Mouse (Mus musculus) megakaryocyte progenitor cell, adult 5-6 weeks (primary cell): ENCODE measurements around the gene Fbxo7. TPM values are rescaled to one million over a fixed set of nuclear protein-coding genes. Genes with fewer than 3 reads are reported as not detected.
"Not testable (repeated sequence)": the region's sequence is repeated elsewhere in the genome, so short reads cannot be mapped to it uniquely, and the experiment has no call there.

Source experiments
- ATAC-seq: replicated peaks from 2 replicates; pipeline ENCODE4 v1.8.0; 2016; ENCODE audit warnings: mild to moderate bottlenecking, moderate TSS enrichment, inconsistent platforms; ENCODE audit not compliant: poor library complexity
- total RNA-seq, 2 experiments: library from RNA; stranded (forward) in 1 of 2; stranded (reverse) in 1 of 2; fragments of 157-497, 149-512 nt in 1 of 2; fragments of 200-1000 nt in 1 of 2; gene quantifications; 2 replicates each; pipeline versions ENCODE4 v1.2.3 to v1.2.4; 2015 to 2017

Gene Fbxo7
- total RNA-seq (2015) (30.2 and 36.0 TPM in 2 replicates), total RNA-seq (2017) (14.5 and 31.5 TPM in 2 replicates)

DNA sequence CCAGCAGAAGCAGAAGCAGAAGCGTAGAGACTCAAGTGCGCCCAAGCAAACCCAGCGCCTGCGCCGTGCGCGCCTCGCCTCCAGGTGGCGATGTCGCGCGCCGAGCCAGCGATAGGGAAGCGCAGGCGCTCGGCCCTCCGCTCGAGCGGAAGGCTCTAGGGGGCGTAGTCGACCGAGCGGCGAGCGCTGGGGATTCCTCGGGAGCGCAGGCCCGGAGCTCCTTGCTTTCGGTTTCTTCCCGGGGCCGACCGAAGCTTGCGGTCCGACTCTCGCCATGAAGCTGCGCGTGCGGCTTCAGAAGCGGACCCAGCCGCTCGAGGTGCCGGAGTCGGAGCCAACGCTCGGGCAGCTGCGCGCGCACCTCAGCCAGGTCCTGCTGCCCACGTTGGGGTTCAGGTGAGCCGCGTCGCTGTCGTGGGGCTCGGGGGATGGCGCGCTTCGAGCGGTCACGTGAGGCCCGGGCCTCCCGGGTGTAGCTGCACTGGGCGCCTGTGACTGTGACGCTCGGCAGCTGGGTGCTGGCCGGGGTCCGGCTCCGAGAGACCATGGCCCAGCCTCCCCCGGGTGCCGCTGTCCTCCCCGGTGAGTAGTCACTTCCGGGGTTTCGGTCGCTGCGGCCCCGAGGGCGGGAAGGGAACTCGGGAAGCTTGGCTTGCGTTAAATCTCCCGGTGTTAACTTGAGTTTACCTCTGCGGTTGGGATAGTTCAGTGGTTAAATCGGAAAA, at the start of gene Fbxo7:
TSS of gene Fbxo7 (plus strand) at position 224 of the 725 bp plus-strand sequence.
- ATAC-seq = peak; percentile 87

GRCm38 (mm10) chr10:85972915-85973314, 48.9 kb upstream of the Fbxo7 start:
- ATAC-seq = no peak

DNA sequence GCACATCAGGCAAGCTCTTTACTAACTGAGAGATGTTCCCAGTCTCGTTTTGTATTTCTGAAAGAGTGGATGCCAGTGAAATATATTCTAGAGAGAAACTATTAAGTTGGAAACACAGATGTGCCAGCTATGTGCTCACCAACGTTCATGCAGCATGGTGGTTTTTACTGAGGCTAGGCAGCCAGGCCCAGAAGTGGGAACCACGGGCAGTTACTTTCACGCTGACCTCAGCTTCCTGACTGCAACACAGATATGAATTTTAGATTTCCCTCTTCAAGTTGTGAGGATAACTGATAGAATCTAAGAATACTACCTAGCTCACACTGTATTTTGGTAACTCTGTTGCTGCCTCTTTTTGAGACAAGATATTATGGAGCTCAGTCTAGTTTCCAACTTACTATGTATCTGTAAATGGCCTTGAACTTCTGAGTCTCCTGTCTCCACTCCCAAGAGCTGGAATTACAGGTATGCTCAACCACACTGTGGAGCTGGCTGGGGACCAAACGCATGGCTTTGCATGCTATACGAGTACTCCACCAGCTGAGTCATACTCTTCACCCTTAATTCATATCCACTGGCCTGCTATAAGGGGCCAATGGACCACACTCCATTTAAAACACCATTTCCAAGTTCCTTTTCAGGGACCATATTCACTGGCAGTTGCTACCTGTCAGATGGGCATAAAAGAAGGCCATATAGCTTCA, 32.2 kb upstream of the Fbxo7 start:
- ATAC-seq = peak; percentile 65

GRCm38 (mm10) chr10:85992412-85992811, 29.4 kb upstream of the Fbxo7 start:
- ATAC-seq = peak; percentile 42; the same call in 1 of the 2 replicates

GRCm38 (mm10) chr10:85993836-85994235, 27.9 kb upstream of the Fbxo7 start:
- ATAC-seq = no peak

GRCm38 (mm10) chr10:85994543-85995104, 27.1 kb upstream of the Fbxo7 start:
- no peak for ATAC-seq

- 0 out of 2 replicates have a peak, but pooled peaks have one; percentile 17 for ATAC-seq
Observed at GRCm38 (mm10) chr10:86000447-86000846, 21.3 kb upstream of the Fbxo7 start.

GRCm38 (mm10) chr10:86006455-86006854, 15.3 kb upstream of the Fbxo7 start:
- no peak for ATAC-seq

- ATAC-seq = peak; percentile 62
Observed at GRCm38 (mm10) chr10:86009688-86010087, 12.1 kb upstream of the Fbxo7 start.

DNA sequence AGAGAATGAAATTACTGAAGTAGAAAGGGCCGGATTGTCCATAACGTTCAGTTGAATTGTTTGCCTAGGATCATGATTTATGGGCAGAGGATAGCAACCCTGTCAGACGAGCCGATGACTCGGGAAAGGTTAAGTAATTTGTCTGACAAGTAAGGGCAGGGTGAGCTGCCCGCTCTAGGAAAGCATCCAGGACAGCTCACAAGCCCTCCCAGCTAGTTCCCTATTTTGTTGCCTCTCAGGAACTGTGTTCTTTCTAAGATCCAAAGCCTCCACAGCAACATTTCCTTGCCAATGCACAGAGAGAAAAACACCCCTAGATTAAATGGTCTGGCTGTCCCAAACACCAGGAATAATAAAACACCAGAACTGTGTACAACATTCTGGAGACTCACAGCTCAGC, 11.1 kb upstream of the Fbxo7 start:
- peak; percentile 58 for ATAC-seq

DNA sequence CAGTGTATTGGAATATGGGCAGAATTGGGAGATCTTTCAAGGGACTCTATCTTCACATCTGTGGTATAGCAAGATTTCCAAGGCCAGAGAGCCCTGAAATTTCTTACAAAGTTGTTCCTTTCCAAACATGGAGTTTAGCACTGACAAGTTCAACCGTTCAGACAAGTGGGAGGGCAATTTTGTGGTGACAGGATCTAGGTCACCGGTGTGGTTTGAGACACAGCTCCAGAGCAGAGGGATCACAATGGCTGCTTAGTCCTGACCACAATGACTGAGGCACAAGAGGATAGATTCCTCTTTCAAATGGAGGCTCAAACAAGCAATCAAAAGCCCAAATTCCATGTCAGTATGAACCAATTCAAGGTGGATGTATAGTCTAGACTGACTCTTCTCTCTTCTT, 10.6 kb upstream of the Fbxo7 start:
- ATAC-seq = peak; percentile 60

GRCm38 (mm10) chr10:86011781-86012180, 10.0 kb upstream of the Fbxo7 start, which contains the start of gene Bpifc:
Gene Bpifc, minus strand, starts transcription at chr10:86011895.
- ATAC-seq = peak; percentile 49

DNA sequence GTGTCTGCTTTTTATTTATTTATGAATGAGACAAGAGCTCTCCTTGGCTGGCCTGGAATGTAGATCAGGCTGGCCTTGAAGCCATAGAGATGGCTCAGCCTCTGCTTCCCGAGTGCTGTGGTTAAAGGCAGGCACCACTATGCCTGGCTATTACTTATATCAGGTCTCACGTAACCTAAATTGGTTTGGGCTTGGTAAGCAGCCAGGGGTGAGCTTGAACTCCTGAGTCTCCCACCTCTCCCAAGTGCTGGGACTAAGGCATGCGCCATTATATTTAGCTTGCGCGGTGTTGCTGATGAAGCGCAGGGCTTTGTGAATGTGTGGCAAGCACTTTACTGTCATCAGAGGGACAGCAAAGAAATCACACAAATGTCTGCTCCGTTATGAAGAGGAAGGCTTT, 4.0 kb upstream of the Fbxo7 start:
- ATAC-seq = no peak

DNA sequence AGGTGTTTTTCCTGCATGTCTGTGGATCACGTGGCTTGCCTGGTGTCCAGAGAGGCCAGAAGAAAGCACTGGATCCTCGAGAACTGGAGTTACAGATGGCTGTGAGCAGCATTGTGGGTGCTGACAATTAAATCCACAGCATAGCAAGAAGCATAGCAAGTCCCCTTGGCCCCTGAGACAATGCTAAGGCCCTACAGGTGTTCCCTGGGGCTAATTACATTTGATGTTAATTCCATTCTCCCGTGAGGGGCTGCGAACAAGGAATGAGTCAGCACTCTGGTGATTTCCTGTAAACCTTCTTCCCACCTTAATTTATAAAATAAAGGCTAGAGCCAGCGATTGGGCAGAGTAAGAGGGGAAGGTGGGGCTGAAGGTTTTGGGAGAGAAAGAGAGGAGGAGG, 3.0 kb upstream of the Fbxo7 start:
- ATAC-seq = no peak

DNA sequence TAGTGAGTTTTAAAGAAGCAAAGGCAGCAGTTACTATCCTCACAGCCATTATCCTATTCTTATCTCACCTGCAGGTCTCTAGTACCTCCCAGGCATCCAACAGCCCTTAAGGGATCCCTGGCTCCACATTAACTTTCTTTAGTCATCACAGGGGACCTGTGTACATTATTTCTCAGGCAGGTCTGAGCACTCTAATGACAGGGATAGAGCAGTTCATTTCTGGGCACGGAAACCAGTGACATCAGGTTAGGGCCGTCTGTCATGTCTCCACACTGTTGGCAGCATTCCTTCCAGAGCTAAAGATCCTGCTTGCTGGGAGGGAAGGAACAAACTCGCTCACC, 394 bp upstream of the Fbxo7 start:
- peak; percentile 7 for ATAC-seq

DNA sequence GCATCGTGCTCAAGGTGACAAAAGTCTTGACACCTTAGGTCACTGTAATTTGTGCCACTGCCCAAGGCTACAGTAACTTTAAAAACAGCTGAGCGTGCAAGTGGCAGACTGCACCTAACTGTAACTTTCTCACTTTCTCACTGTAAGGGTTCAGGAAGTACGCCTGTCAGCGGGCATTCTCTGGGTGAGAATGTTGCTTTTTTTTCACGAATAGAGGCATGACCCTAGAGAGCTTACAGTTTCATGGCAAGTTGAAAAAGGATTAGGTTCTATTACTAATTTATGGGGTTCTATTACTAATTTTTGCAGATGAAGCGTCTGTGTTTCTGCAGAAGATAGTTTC, 673 bp downstream of the Fbxo7 start:
- ATAC-seq = peak; percentile 18

GRCm38 (mm10) chr10:86023149-86023548, 1.4 kb downstream of the Fbxo7 start:
- no peak for ATAC-seq

- no peak; the same call in 1 of the 2 replicates for ATAC-seq
Observed at GRCm38 (mm10) chr10:86025906-86026305, 4.1 kb downstream of the Fbxo7 start.

- ATAC-seq = peak; percentile 52
Observed at GRCm38 (mm10) chr10:86026354-86026753, 4.6 kb downstream of the Fbxo7 start.

GRCm38 (mm10) chr10:86026807-86027206, 5.0 kb downstream of the Fbxo7 start:
- not testable (repeated sequence) for ATAC-seq

GRCm38 (mm10) chr10:86030743-86031142, 9.0 kb downstream of the Fbxo7 start:
- ATAC-seq = no peak

DNA sequence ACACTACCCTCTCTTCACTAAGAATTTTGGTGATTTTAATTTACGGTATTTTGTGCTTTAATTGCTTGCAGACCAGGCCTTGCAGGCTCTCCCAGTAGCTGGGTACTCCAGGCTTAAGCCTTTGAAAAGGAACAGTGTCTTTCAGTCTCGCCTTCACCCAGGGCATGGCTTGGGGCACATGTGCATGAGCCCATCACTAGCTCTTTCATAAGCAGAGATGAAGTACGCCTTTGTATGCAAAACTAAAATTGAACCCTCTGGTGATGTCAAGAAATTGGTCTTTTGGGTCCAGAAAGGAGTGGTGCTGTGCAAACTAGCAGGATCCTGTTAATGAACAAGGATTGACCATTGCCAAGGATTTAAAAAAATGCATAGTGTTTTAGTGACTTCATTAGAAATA, 10.7 kb downstream of the Fbxo7 start:
- no peak for ATAC-seq
